Comparison of ENCODE assay signal across 17 mouse cellular contexts in genomic region chr4:128397804-128398203, GRCm38 (mm10).
DNase-seq lines count a peak whose midpoint lies in the region; ATAC-seq lines count a peak whose summit lies in the region.
"Had no signal": no experiment of that assay in that cellular context is flagged by ENCODE, and none has a peak within 500 bp of the region (broad histone marks: within the 10 kb centered on the region; RNA-seq: fewer than 3 reads in every experiment).

No protein-coding gene starts in this region.

- H3K9ac ChIP-seq in hindbrain, embryonic 14.5 days = no peak overlapping the region
- H3K9ac ChIP-seq: forebrain, postnatal 0 days; liver, postnatal 0 days had no signal

- intact Hi-C loops in heart, postnatal 25 days (cut with DNase I) = no loop called here

- peaks cover 23% of the 10 kb centered on the region for H3K4me1 ChIP-seq in hindbrain, embryonic 10.5 days (replicated peaks)
- 0 out of 2 replicates have a peak, but pooled peaks cover 14% of the 10 kb centered on the region for H3K4me1 ChIP-seq in hindbrain, embryonic 14.5 days (replicated peaks; ENCODE audit: control insufficient read depth, insufficient read depth, low read length)
- H3K4me1 ChIP-seq: megakaryocyte, embryonic 14.5 days had no signal

- H3K27me3 ChIP-seq in hindbrain, embryonic 10.5 days (ENCODE audit: insufficient read depth, poor library complexity, severe bottlenecking) = 0 out of 2 replicates have a peak, but pooled peaks cover 2% of the 10 kb centered on the region
- no peaks in the 10 kb centered on the region for H3K27me3 ChIP-seq in hindbrain, embryonic 14.5 days (ENCODE audit: control insufficient read depth, insufficient read depth, low read length)
- H3K27me3 ChIP-seq: megakaryocyte, embryonic 14.5 days had no signal

- H3K36me3 ChIP-seq in hindbrain, embryonic 10.5 days = no peaks in the 10 kb centered on the region
- H3K36me3 ChIP-seq in hindbrain, embryonic 14.5 days (replicated peaks; ENCODE audit: control insufficient read depth, insufficient read depth) = 0 out of 2 replicates have a peak, but pooled peaks cover 17% of the 10 kb centered on the region
- H3K36me3 ChIP-seq: embryonic facial prominence, embryonic 10.5 days had no signal

- no peak for DNase-seq in hindbrain, embryonic 10.5 days (ENCODE audit: low spot score)
- no peak for DNase-seq in hindbrain, embryonic 14.5 days (ENCODE audit: low spot score)
- DNase-seq in retina, postnatal 1 day = peak; percentile 14
- no peak for DNase-seq in retina, embryonic 14.5 days (ENCODE audit: low spot score)
- DNase-seq in lung, postnatal 14 days = peak; percentile 15
- DNase-seq in heart, postnatal 25 days (ENCODE audit: low spot score) = no peak
- DNase-seq: adrenal gland, postnatal 10 days; B cell, adult 2 months; forebrain, postnatal 0 days; heart, adult 2 months; kidney, adult 2 months; kidney, postnatal 4 days; liver; liver, postnatal 0 days had no signal

- WGBS in hindbrain, embryonic 10.5 days = 76% methylated on average over 7 of the region's 7 CpGs
- 77% methylated on average over 7 of the region's 7 CpGs for WGBS in hindbrain, embryonic 14.5 days

- H3K9me3 ChIP-seq in hindbrain, embryonic 10.5 days = no peaks in the 10 kb centered on the region
- H3K9me3 ChIP-seq in hindbrain, embryonic 14.5 days (ENCODE audit: control insufficient read depth, low read length) = no peaks in the 10 kb centered on the region
- H3K9me3 ChIP-seq: embryonic facial prominence, embryonic 10.5 days; megakaryocyte, embryonic 14.5 days had no signal

- H3K4me3 ChIP-seq in hindbrain, embryonic 10.5 days = no peak overlapping the region
- no peak overlapping the region for H3K4me3 ChIP-seq in hindbrain, embryonic 14.5 days (replicated peaks; ENCODE audit: low read length)
- H3K4me3 ChIP-seq: embryonic facial prominence, embryonic 10.5 days; heart, adult 2 months; megakaryocyte, embryonic 14.5 days had no signal

- no peak overlapping the region for H3K4me2 ChIP-seq in hindbrain, embryonic 14.5 days (replicated peaks)

- ATAC-seq in hindbrain, embryonic 14.5 days (ENCODE audit: low FRiP score) = no peak
- ATAC-seq in monocyte, adult 5-6 weeks (replicated peaks; ENCODE audit: insufficient number of reproducible peaks, low FRiP score, low TSS enrichment, poor library complexity, severe bottlenecking) = no peak
- ATAC-seq: forebrain, postnatal 0 days; liver, postnatal 0 days had no signal

- peak overlapping the region; percentile 35; the same call in 1 of the 2 replicates for H3K27ac ChIP-seq in hindbrain, embryonic 10.5 days
- no peak overlapping the region; the same call in none of the 2 replicates for H3K27ac ChIP-seq in hindbrain, embryonic 14.5 days
- H3K27ac ChIP-seq: embryonic facial prominence, embryonic 10.5 days; heart, adult 2 months had no signal

Comparison
In these comparisons a context has a peak if more than half of its experiments do, and no peak if none do; other contexts are left out.
1. DNase-seq: peak in retina, postnatal 1 day (single experiment) and lung, postnatal 14 days (single experiment); none in hindbrain, embryonic 10.5 days (single experiment), hindbrain, embryonic 14.5 days (single experiment), retina, embryonic 14.5 days (single experiment) and heart, postnatal 25 days (single experiment).